Mouse (Mus musculus): Measurements from ENCODE around the gene Phactr2.

DNA sequence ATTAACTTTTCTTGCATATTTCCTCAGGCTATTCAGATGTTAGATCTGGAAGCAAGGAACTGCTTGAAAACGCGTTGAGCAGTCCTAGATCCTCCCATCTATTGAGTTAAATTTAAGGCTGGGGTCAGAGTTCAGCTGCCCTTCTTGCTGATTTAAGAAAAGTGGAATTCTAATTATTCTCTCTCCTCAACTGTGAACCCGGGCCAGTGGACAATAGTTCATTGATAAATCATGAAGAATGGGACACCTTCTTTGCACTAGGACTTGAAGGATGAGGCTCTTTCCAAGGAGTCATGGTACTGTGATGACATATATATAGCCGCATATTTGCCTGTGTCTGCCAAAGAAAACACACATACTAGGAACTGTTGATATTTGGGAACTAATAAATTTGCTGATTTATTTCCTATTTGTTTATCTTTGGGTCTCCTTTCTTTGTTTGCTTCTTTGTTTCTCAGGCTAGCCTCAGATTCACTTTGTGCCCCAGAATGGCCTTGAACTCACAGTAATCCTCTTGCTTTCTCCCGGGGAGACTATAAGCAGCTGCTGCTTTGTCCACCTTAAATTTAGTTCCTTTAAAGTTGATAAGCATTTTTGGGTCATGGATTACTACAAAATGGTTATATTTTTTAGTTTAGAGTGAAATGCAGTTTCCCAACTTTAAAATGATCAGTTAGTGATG is 127.5 kb downstream of the Phactr2 start:
- TF ChIP-seq CTCF (IDR thresholded peaks at IDR 0.05) (no peak), EP300 (IDR thresholded peaks at IDR 0.05) (no peak)

All from lung, postnatal 0 days (tissue).